Mouse (Mus musculus) liver, adult 2 months (tissue): ENCODE measurements around the gene Atp13a1.

ENCODE experiments used
- CTCF ChIP-seq: fragments of 200-500 bp; IDR thresholded peaks from 2 replicates; pipeline ENCODE4 v1.5.1; 2011; ENCODE audit warnings: low read depth, low read length, control low read depth
- POLR2A ChIP-seq: fragments of 200-500 bp; IDR thresholded peaks from 2 replicates; pipeline ENCODE4 v1.6.1; 2011; ENCODE audit warnings: low read length, control low read depth; ENCODE audit not compliant: insufficient read depth; ENCODE audit errors: extremely low read depth

DNA sequence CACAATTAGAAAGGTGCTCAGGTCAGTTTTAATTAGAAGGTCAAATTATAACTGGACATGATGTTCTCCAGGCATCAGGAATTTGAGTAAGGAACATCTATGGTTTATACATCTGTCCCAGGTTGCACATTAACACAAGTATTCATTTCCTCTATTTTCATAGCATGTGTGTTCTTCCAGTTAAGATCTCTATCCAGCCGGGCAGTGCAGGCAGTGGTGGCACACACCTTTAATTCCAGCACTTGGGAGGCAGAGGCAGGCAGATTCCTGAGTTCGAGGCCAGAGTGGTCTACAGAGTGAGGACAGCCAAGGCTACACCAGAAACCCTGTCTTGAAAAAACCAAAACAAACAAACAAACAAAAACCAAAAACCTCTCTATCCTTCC, 15.8 kb upstream of the Atp13a1 start:
- TF ChIP-seq CTCF (no peak), POLR2A (no peak)
